Mouse (Mus musculus): ENCODE results near the gene Cisd2. TPM values are rescaled to one million over a fixed set of nuclear protein-coding genes. Genes with fewer than 3 reads are reported as not detected.

The Cisd2 gene
- polyA plus RNA-seq, 1 experiment, result 29.7 TPM

DNA sequence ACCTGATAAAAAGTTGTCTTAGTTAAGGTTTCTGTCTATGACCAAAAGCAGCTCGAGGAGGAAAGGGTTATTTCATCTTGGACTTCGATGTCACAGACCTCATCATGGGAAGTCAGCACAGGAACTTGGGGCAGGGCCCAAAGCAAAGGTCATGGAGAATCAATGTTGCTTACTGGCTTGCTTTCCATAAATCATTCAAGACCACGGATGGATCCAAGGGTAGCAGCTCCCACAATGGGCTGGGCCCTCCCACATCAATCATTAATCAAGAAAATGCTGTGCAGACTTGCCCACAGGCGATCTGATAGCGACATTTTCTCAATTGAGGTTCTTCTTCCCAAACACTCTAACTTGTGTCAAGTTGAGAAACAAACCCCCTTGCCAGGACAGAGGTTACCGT, 27.6 kb downstream of the Cisd2 start:
- Histone ChIP-seq H3K4me1 (ENCODE audit: control insufficient read depth, insufficient read depth, insufficient read length, low read length) (peaks cover 2% of the 10 kb centered on the region; the same call in 1 of the 2 replicates), H3K27ac (replicated peaks; ENCODE audit: low read depth, low read length) (no peak overlapping the region), H3K4me3 (ENCODE audit: insufficient read depth, low read depth, low read length) (no peak overlapping the region)

DNA sequence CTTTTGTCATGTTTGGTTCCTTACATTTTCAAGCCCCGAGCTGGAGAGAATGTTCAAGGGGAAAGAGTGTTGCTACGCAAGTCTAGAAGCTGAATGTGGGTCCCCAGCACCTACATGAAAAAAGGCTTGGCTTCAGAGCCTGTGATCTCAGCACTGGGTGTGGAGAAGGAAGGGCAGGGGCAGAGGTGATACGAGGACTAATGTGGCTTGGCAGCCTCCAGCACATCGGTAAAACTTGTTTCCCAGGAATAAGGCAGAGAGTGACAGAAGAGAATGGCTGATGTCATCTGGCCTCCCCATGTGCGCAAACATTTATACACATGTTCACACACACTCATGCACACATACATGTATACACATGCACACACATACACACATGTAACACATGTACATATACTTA, 28.6 kb downstream of the Cisd2 start:
- H3K27ac ChIP-seq (replicated peaks; ENCODE audit: low read depth, low read length), result no peak overlapping the region
- no peak overlapping the region for H3K4me3 ChIP-seq (ENCODE audit: insufficient read depth, low read depth, low read length)
- peaks cover 2% of the 10 kb centered on the region; the same call in 1 of the 2 replicates for H3K4me1 ChIP-seq (ENCODE audit: control insufficient read depth, insufficient read depth, insufficient read length, low read length)

DNA sequence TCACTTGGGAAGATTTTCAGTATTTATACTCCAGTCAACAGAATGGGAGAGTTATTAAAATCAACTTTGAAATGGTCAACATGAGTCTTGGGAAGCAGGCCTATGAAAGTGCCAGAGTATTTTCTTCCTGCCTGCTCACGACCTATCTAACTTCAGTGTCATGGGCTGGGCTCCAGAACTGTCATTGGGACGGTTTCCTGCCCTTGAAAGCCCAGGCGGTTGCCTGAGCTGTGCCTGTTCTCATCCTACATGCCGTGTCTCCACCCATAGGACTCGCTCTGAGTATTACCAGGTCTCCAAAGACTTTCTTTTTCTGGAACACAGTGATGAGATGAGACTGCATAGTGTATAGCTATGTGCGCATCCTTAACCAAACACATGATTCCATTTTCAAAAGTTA, 30.5 kb downstream of the Cisd2 start:
- Histone ChIP-seq H3K4me1 (ENCODE audit: control insufficient read depth, insufficient read depth, insufficient read length, low read length) (peaks cover 2% of the 10 kb centered on the region; the same call in 1 of the 2 replicates), H3K27ac (replicated peaks; ENCODE audit: low read depth, low read length) (no peak overlapping the region), H3K4me3 (ENCODE audit: insufficient read depth, low read depth, low read length) (no peak overlapping the region)

DNA sequence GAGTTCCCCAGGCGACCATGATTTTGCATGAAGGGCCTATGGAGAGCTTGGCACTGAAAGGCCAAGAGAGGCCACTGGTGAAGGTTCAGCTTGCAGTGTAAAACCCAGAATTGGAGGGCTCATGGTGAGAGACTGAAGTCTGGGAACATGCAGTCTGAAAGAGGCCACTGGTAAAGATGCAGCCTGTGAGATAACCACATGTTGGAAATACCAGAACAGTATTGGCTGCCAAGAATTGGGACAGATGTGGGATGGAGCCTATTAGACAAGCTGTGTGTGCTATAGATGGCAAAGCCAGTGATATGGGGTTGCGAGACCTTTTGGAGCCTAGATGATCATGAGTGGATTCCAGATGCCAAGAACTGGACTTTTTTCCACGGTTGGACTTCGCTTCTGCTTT, 43.9 kb downstream of the Cisd2 start:
- no peak overlapping the region for H3K27ac ChIP-seq (replicated peaks; ENCODE audit: low read depth, low read length)
- no peaks in the 10 kb centered on the region for H3K4me1 ChIP-seq (ENCODE audit: control insufficient read depth, insufficient read depth, insufficient read length, low read length)
- H3K4me3 ChIP-seq (ENCODE audit: insufficient read depth, low read depth, low read length), result no peak overlapping the region

DNA sequence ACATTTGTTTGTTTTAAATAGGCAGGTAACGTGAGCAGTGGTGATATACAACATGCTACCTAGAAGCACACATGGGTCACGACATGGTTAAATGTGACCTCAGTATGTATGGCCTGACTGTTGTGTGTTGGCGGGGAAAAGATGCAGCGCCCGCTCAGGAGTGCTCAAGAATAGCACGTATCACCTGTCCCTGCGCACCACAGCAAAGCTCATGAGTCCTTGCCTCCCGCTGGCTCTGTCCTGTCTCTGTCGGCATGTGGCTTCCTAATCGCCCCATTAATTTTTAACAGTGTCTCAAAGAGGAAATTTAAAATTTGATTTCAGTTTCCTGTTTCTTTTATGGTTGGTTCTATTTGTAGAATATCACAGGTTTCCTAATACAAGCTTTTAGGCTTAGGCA, 46.3 kb downstream of the Cisd2 start:
- Histone ChIP-seq H3K27ac (replicated peaks; ENCODE audit: low read depth, low read length) (no peak overlapping the region), H3K4me1 (ENCODE audit: control insufficient read depth, insufficient read depth, insufficient read length, low read length) (no peaks in the 10 kb centered on the region), H3K4me3 (ENCODE audit: insufficient read depth, low read depth, low read length) (no peak overlapping the region)

DNA sequence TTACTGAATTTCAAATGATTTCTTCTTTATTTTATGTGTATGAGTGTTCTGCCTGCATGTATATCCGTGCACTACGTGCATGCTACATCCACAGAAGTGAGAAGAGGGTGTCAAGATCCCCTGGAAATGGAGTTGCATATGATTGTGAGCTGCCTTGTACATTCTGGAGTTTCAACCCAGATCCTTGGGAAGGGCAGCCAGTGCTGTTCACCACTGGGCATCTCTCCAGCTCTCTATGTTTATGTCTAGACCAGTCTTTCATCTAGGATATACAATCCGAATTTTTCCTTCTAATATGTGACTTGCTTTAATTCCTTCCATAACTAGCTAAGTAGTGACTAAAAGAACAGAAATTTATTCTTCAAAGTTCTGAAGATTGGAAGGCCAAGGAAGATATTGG, 47.9 kb downstream of the Cisd2 start:
- Histone ChIP-seq H3K27ac (replicated peaks; ENCODE audit: low read depth, low read length) (no peak overlapping the region), H3K4me3 (ENCODE audit: insufficient read depth, low read depth, low read length) (no peak overlapping the region), H3K4me1 (ENCODE audit: control insufficient read depth, insufficient read depth, insufficient read length, low read length) (no peaks in the 10 kb centered on the region)

DNA sequence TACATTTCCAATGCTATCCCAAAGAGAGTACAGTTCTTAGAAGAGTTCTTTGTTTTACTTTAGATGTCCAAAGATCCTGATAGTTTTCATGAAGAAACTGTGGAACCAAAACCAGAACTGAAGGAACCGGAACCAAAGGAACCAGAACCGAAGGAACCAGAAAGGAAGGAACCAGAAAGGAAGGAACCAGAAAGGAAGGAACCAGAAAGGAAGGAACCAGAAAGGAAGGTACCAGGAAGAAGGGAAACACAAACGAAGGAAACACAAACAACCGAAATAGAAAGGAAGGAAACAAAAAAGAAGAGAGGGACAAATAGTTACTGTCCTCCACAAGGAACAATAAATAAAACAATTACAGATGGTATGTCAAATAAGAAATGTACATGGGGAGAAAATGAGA, 66.3 kb downstream of the Cisd2 start:
- Histone ChIP-seq H3K4me1 (ENCODE audit: control insufficient read depth, insufficient read depth, insufficient read length, low read length) (no peaks in the 10 kb centered on the region), H3K27ac (replicated peaks; ENCODE audit: low read depth, low read length) (no peak overlapping the region), H3K4me3 (ENCODE audit: insufficient read depth, low read depth, low read length) (no peak overlapping the region)

Other genes starting within 250 kb of the Cisd2 start
- not detected in 2 replicates for gene Cenpe, start 211.4 kb downstream of the Cisd2 start, polyA plus RNA-seq (2012; ENCODE audit: insufficient read depth, insufficient read length, missing spikeins)
- 1.1 and 1.7 TPM in 2 replicates for gene Bdh2, start 142.7 kb downstream of the Cisd2 start, polyA plus RNA-seq (2012; ENCODE audit: insufficient read depth, insufficient read length, missing spikeins)
- gene Slc9b2, start 116.2 kb downstream of the Cisd2 start, polyA plus RNA-seq (2012; ENCODE audit: insufficient read depth, insufficient read length, missing spikeins), result not detected in 2 replicates
- gene Slc9b1, start 75.9 kb downstream of the Cisd2 start, polyA plus RNA-seq (2012; ENCODE audit: insufficient read depth, insufficient read length, missing spikeins), result not detected in 2 replicates
- 370 and 426 TPM in 2 replicates for gene Ube2d3, start 14.2 kb upstream of the Cisd2 start, polyA plus RNA-seq (2012; ENCODE audit: insufficient read depth, insufficient read length, missing spikeins)
- 5.1 and 8.8 TPM in 2 replicates for gene Manba, start 61.7 kb upstream of the Cisd2 start, polyA plus RNA-seq (2012; ENCODE audit: insufficient read depth, insufficient read length, missing spikeins)